1 mouse cellular context compared by ENCODE assay signal in the genomic region with DNA sequence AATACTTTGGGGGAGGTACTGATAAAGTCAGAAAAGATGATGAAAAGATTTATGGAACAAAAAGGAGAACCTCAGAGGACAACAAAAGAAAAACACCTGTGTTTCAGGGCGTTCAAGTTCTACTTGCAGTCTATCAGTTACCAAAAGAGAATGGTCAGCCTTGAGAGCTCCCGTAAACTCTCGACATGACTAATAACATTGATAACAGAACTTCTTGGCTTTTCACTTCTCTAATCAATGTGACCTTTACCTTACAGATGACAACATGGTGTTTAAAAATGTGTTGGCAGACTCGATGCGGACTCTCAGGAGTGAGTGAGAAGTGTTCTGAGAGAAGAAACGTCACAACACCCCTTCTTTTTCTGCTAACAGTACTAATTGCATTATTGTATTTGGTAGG.
TF ChIP-seq lines count a peak whose summit lies in the region.

No protein-coding gene starts in this region.

TF ChIP-seq in CH12.LX, 34 proteins besides CTCF, POLR2A, EP300 and RAD21 (continued from another document):
- TF ChIP-seq ELF1 (IDR thresholded peaks at IDR 0.05; ENCODE audit: low read depth, low read length) (no peak; the same call in 1 of the 2 replicates), PAX5 (IDR thresholded peaks at IDR 0.05; ENCODE audit: low read length) (no peak), MAFK (IDR thresholded peaks at IDR 0.05; ENCODE audit: insufficient replicate concordance, low read length) (peak; percentile 72), CHD2 (IDR thresholded peaks at IDR 0.05; ENCODE audit: low read length) (peak; percentile 87), ZNF384 (IDR thresholded peaks at IDR 0.05; ENCODE audit: low read depth, low read length) (no peak), CHD1 (IDR thresholded peaks at IDR 0.05; ENCODE audit: low read depth, low read length) (no peak; the same call in 1 of the 2 replicates)
